Mouse (Mus musculus): ENCODE measurements around the gene Pxt1.

DNA sequence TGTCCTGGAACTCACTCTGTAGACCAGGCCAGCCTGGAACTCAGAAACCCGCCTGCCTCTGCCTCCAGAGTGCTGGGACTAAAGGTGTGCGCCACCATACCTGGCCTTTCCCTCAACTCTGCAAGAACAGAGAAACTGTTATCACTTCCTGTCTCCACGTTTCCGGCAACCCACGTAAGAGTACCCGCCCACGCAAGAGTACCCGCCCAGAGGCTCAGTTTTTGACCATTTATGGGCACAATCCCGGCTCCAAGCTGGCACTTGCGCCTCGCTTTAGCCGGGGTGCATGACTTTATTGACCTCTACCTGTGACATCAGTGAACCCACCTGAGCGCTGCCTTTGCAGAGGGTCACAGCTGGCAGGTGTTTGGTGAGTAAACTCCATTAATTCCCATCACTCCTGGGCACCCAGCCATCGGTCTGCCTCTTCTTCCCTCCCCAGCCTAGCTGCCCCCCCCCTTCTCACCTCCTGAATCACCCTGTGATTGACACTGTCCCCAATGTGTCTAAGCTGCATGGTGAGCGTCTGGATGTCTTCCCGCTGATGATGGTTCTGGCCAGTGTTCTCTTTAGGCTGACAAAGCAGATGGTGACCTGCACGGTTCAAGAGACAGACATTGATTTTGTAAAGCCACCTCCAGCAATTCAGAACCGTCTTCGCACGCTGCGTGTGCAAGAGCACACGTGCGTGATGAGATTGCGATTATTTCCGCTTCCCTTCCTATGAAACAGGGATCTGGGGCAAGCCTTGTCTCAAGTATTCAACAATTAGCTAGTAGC, 2.7 kb downstream of the Pxt1 start:
- no peak for TF ChIP-seq CTCF (IDR thresholded peaks at IDR 0.05; ENCODE audit: control insufficient read depth, insufficient read depth, insufficient read length)
- TF ChIP-seq MYOD1 (IDR thresholded peaks at IDR 0.05; ENCODE audit: control insufficient read depth, insufficient read length, low read depth) = no peak
- no peak for TF ChIP-seq CEBPB (IDR thresholded peaks at IDR 0.05; ENCODE audit: low read depth)
- no peak for TF ChIP-seq MYOG (IDR thresholded peaks at IDR 0.05; ENCODE audit: control insufficient read depth, extremely low read depth, insufficient read length)
